Mouse (Mus musculus) heart, postnatal 25 days (tissue): Measurements from ENCODE around the gene Bicc1. TPM values are rescaled to one million over a fixed set of nuclear protein-coding genes. Genes with fewer than 3 reads are reported as not detected.
A peak's percentile ranks its signal among the peaks of the same experiment; 100 is the strongest.
"Not testable (repeated sequence)": the region's sequence is repeated elsewhere in the genome, so short reads cannot be mapped to it uniquely, and the experiment has no call there.

Source experiments
- DNase-seq: peaks from one replicate; pipeline ENCODE4 v3.0.0; 2022; ENCODE audit warnings: low spot score
- intact Hi-C: fragments of 180-260 bp; cut with DNase I; formaldehyde crosslinking; loops from one replicate; pipeline ENCODE4 v1.15.1; 2025
- total RNA-seq, 2 experiments: library from RNA; stranded (reverse); gene quantifications; 2 replicates each; pipeline ENCODE4 v1.2.3; 2021

Gene Bicc1
- total RNA-seq, 2 experiments from 2014 or later = 16.6 to 19.4 TPM

DNA sequence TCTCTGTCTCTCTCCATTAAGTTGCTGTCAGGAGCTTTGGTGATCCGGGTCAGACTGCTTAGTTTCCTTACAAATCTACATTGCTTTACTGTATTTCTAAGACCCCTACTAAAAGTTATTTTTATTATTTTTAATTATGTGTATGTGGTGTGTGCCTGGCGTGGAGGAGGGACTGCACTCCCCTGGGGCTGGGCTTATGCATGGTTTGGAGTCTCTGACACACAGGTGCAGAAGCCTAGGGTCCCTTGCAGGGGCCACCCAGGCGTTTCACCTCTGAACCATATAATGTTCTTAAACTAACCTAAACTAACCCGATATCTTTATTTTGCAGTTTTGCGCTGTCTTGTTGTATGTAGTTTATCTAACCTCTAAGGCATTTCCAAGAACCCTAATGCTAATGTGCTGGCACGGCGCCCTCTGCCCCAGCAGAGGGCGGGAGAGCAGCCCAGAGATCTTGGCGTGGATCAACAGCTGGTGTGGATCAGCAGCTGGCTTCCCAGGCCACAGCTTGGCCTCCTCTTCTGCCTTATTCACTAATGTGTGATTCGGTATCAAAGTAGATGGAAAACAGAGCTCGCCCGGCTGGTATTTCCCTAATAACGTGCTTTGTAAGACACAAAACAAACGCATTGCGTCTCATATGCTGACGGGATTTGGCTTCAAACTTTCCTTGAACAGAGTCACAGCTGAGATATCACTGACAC, 192.7 kb downstream of the Bicc1 start:
- intact Hi-C loops = loop anchor here (5.0 to 10.0 kb wide), 4 partner anchors 56 to 602 kb away; no protein-coding TSS in a partner anchor
- peak; percentile 64 for DNase-seq

DNA sequence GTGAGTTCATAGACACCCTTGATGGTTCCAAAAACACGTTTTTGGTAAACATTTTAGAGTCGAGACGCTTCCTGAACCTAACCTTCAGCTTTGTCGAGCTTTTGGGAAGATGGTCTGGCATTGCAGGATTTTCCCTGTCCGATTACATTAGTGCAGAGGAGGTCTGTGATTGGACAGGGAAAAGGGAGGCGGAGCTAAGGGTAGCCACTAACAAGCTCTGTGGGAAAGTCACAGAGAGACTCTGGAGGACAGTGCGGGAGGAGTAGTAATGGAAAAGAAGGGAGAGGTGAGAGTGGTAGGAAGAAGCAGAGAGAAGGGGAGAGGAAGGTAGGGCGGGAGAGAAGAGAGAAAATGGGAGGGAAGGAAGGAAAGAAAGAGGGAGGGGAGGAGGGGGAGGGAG, 194.8 kb downstream of the Bicc1 start:
- DNase-seq = no peak
- intact Hi-C loops = loop anchor here (5.0 to 10.0 kb wide), 6 partner anchors 58 to 647 kb away; no protein-coding TSS in a partner anchor

DNA sequence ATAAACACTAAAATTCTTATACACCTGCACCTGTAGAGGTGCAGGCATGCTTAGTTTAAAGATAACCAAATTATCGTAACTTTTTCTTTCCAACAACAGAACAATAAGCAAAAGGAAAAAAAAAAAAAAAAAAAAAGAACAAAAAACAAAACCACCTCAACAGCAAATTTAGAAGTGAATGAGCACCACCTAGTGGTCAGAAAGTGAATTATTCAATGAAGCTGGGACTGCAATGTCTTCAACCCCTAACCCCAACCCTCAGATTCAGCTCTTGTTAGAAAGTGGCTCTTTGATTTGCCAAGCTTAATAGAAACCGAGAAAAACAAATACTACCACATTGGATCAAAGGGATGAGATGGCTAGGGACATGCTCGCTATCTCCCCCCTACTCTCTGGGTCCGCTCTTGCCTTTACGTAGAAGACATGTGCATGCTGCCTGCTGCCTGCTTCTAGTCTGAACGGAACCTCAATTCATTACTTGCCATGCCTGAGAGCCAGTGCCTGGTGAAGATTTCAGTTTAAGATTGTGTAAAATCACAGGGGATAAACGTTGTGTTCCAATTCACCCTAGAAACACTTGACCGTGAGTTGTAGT, 195.8 kb downstream of the Bicc1 start:
- DNase-seq = no peak
- intact Hi-C loops = loop anchor here (5.0 to 10.0 kb wide), 4 partner anchors 149 to 646 kb away; no protein-coding TSS in a partner anchor

GRCm38 (mm10) chr10:70961641-70962040, 197.9 kb downstream of the Bicc1 start:
- DNase-seq = no peak
- intact Hi-C loops = loop anchor here (5.0 to 10.0 kb wide), 4 partner anchors 147 to 644 kb away; no protein-coding TSS in a partner anchor

DNA sequence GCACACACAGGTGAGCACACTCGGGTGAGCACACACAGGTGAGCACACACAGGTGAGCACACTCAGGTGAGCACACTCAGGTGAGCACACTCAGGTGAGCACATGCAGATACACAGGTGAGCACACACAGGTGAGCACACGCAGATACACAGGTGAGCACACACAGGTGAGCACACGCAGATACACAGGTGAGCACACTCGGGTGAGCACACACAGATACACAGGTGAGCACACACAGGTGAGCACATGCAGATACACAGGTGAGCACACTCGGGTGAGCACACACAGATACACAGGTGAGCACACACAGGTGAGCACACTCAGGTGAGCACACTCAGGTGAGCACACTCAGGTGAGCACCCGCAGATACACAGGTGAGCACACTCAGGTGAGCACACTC, 199.1 kb downstream of the Bicc1 start:
- intact Hi-C loops = loop anchor here (5.0 to 10.0 kb wide), 4 partner anchors 146 to 643 kb away; no protein-coding TSS in a partner anchor
- DNase-seq = not testable (repeated sequence)

DNA sequence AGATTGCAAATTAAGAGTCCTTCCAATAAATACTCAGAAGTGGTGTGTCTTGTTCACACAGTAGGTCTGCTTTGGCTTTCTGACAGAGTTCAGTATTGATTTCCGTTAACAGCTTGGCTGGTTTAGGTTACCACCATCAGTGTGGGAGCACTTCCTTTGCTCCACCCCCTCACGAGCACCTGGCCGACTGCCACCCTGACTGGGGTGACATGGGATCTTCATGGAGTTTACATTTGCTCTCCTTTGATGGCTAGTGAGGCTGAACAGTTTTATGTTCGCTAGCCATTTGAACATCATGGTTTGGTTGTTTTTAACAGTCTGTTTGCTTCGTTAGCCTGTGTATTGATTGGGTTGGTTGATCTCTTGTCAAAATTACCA, 206.7 kb downstream of the Bicc1 start:
- intact Hi-C loops = no loop called here
- DNase-seq = no peak

GRCm38 (mm10) chr10:70952056-70952769, 207.3 kb downstream of the Bicc1 start:
- intact Hi-C loops = no loop called here

GRCm38 (mm10) chr10:70950105-70950424, 209.4 kb downstream of the Bicc1 start:
- intact Hi-C loops = no loop called here
- DNase-seq = no peak

More at GRCm38 (mm10) chr10:70952056-70952769, 207.3 kb downstream of the Bicc1 start:
- DNase-seq = no peak

- intact Hi-C loops = no loop called here
Measured at GRCm38 (mm10) chr10:70949254-70950104, 210.0 kb downstream of the Bicc1 start.

DNA sequence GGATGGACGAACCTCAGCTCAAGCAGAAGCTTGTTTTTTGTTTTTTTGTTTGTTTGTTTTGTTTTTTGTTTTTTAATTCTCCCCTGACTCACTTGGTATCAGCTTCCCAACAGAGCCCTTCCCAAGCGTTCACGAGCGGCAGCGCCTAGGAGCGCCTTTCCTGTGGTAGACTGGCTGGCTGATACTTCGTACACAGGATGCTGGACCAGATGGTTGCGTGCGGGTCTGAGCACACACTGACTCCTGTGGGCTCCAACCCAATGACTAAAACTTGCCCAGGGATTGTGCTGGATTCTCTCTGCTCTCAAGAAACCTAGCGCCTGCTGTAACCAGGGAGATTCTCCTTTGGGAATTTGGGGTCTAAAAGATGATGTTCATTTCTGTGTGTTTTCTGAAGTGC, 211.2 kb downstream of the Bicc1 start:
- DNase-seq = no peak
- intact Hi-C loops = no loop called here

More at GRCm38 (mm10) chr10:70949254-70950104, 210.0 kb downstream of the Bicc1 start:
- DNase-seq = no peak

DNA sequence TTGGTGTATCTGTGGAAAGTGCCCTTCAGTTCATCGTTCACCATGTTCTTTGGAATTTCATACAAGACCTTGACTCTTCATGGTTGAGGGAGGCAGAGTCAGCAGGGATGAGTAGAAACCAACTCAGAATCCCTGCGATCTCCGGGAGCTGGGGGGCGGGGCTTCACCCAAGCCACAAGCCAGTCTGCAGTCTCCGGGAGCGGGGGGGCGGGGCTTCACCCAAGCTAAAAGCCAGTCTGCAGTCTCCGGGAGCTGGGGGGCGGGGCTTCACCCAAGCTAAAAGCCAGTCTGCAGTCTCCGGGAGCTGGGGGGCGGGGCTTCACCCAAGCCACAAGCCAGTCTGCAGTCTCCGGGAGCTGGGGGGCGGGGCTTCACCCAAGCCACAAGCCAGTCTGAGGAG, 213.4 kb downstream of the Bicc1 start:
- intact Hi-C loops, DNase-seq: not testable (repeated sequence)

GRCm38 (mm10) chr10:70945076-70945475, 214.4 kb downstream of the Bicc1 start:
- intact Hi-C loops = no loop called here

GRCm38 (mm10) chr10:70941623-70942022, 217.9 kb downstream of the Bicc1 start:
- no peak for DNase-seq

More at GRCm38 (mm10) chr10:70945076-70945475, 214.4 kb downstream of the Bicc1 start:
- no peak for DNase-seq

GRCm38 (mm10) chr10:70939751-70940150, 219.7 kb downstream of the Bicc1 start:
- DNase-seq = peak; percentile 65
- intact Hi-C loops = no loop called here

More at GRCm38 (mm10) chr10:70941623-70942022, 217.9 kb downstream of the Bicc1 start:
- intact Hi-C loops = no loop called here

GRCm38 (mm10) chr10:70937450-70937849, 222.1 kb downstream of the Bicc1 start:
- intact Hi-C loops = no loop called here
- DNase-seq = no peak

- intact Hi-C loops = no loop called here
Measured at GRCm38 (mm10) chr10:70936008-70936407, 223.5 kb downstream of the Bicc1 start.

GRCm38 (mm10) chr10:70926126-70926525, 233.4 kb downstream of the Bicc1 start:
- no peak for DNase-seq
- intact Hi-C loops = no loop called here

More at GRCm38 (mm10) chr10:70936008-70936407, 223.5 kb downstream of the Bicc1 start:
- no peak for DNase-seq

DNA sequence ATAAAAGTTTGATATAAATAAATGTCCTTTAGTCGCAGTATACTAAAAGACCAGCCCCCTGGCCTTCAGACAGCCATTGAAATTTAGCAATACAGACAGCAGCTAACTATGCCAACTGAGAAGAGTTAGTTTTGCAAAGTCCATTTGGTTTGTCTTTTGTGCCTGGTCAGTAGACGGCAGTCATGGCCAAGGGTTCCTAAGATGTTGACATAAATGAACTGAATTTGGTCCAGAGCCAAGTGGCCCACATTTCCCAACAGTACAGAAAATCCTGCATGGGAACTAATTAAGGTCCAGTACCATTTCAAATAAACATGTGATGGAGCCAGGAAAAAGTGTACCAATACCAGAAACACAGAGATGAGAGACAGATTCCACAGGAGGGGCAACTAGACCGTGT, 235.2 kb downstream of the Bicc1 start:
- intact Hi-C loops = no loop called here

GRCm38 (mm10) chr10:70923936-70924335, 235.6 kb downstream of the Bicc1 start:
- no peak for DNase-seq
- intact Hi-C loops = no loop called here

More for the DNA sequence above, 235.2 kb downstream of the Bicc1 start:
- no peak for DNase-seq

GRCm38 (mm10) chr10:70921481-70921880, 238.0 kb downstream of the Bicc1 start:
- DNase-seq = no peak
- intact Hi-C loops = no loop called here
